Comparison of ENCODE assay signal across 9 mouse cellular contexts in the genomic region with DNA sequence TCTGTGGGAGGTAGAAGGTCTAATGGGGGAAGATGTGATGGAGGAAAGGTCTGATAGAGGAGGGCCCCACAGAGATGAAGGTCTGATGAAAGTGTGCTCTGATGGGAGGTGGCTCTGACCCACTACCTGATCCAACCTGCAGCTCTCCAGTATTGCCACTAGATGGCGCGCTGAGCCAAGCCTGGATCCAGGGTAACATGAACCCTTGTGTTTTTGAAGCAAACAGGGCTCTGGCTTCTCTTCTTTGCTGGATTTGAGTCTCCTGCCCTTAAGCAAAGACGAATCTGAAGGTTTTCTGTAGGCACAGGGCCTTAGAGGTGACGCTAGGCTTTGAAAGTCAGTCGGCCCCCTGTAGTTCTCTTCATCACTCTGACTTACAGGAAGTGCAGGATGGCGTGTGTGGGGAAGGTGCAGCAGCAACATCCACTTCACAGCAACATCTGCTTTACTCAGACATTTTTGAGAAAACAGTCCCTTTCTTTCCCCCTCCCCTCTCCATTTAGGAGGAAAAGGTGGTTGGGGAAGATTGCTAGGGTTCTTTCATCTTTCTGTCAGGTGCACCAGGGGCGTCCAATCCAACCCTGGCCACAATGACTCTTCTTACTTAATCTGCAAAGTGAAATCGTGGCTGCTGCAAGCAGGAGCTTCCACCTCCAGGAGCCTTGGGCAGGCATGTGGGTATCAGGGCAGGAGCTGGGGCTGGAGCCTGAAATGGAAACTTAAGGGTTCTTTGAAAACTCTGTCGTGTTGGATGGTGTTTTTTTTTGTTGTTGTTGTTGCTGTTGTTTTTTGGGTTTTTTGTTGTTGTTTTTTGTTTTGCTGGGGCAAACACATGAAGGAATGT. TPM values are rescaled to one million over a fixed set of nuclear protein-coding genes. Genes with fewer than 3 reads are reported as not detected.
DNase-seq lines count a peak whose midpoint lies in the region; ATAC-seq and TF ChIP-seq lines count a peak whose summit lies in the region.
"Had no signal": no experiment of that assay in that cellular context is flagged by ENCODE, and none has a peak within 500 bp of the region (broad histone marks: within the 10 kb centered on the region; RNA-seq: fewer than 3 reads in every experiment).

No protein-coding gene starts in this region.

- 33% methylated on average over 9 of the region's 9 CpGs for WGBS in midbrain, postnatal 0 days

- peak; percentile 98 for TF ChIP-seq RAD21 in MEL (IDR thresholded peaks at IDR 0.05; ENCODE audit: low read depth, low read length)

- ATAC-seq in midbrain, postnatal 0 days (ENCODE audit: low FRiP score), result no peak

- no peaks in the 10 kb centered on the region for H3K36me3 ChIP-seq in MEL (ENCODE audit: control insufficient read depth in 1 of 2, insufficient read depth in 2 of 2, low read length in 2 of 2)
- H3K36me3 ChIP-seq in midbrain, postnatal 0 days (ENCODE audit: insufficient read depth, low read length), result no peaks in the 10 kb centered on the region

- H3K4me2 ChIP-seq in midbrain, postnatal 0 days (ENCODE audit: low read depth, low read length, poor library complexity, severe bottlenecking), result no peak overlapping the region

- no peak overlapping the region for H3K27ac ChIP-seq in layer of hippocampus, adult 2 months
- H3K27ac ChIP-seq in MEL (ENCODE audit: control insufficient read depth, low read depth, low read length), result no peak overlapping the region
- H3K27ac ChIP-seq in midbrain, postnatal 0 days (ENCODE audit: low read depth, low read length), result no peak overlapping the region
- H3K27ac ChIP-seq: macrophage had no signal

- no peak for TF ChIP-seq EP300 in MEL (IDR thresholded peaks at IDR 0.05; ENCODE audit: low read depth in 1 of 2, low read length in 2 of 2)

- intact Hi-C loops in left cerebral cortex, postnatal 4 days (cut with DNase I), result loop anchor here (5.0 to 10.0 kb wide), 4 partner anchors 176 to 483 kb away; a partner anchor contains a TSS

- no peak overlapping the region for H3K4me3 ChIP-seq in layer of hippocampus, adult 2 months
- H3K4me3 ChIP-seq in MEL (ENCODE audit: control insufficient read depth in 1 of 2, insufficient read depth in 1 of 2, low read depth in 2 of 2, low read length in 2 of 2), result no peak overlapping the region
- no peak overlapping the region for H3K4me3 ChIP-seq in midbrain, postnatal 0 days (ENCODE audit: low read depth, low read length)

- TF ChIP-seq POLR2A in MEL (IDR thresholded peaks at IDR 0.05; ENCODE audit: control insufficient read depth in 1 of 2, insufficient read depth in 1 of 2, low read depth in 1 of 2, low read length in 2 of 2, poor library complexity in 1 of 2), result no peak

- H3K9ac ChIP-seq in MEL (ENCODE audit: control insufficient read depth, low read depth, low read length, poor library complexity, severe bottlenecking), result no peak overlapping the region
- H3K9ac ChIP-seq in midbrain, postnatal 0 days (replicated peaks; ENCODE audit: low read length, poor library complexity, severe bottlenecking), result no peak overlapping the region

- peak in 1 of 2 experiments; percentile 63 for DNase-seq in layer of hippocampus, adult 2 months (ENCODE audit: low spot score in 2 of 2)
- no peak for DNase-seq in layer of hippocampus, postnatal 36 days
- peak; percentile 72 for DNase-seq in MEL (ENCODE audit: low read depth, low spot score)
- peak; percentile 47 for DNase-seq in cerebellum, adult 8-10 months
- DNase-seq in gastrocnemius, postnatal 10 days, result peak; percentile 63
- DNase-seq in left cerebral cortex, postnatal 4 days, result peak; percentile 64
- DNase-seq in midbrain, postnatal 0 days (ENCODE audit: low spot score), result peak; percentile 76
- peak; percentile 43 to 73 for DNase-seq in thymus, postnatal 10 days (ENCODE audit: low spot score in 2 of 2)

- no peaks in the 10 kb centered on the region for H3K27me3 ChIP-seq in MEL (ENCODE audit: control insufficient read depth in 1 of 2, insufficient read depth in 2 of 2, low read length in 2 of 2)
- no peaks in the 10 kb centered on the region for H3K27me3 ChIP-seq in midbrain, postnatal 0 days (ENCODE audit: insufficient read depth, low read length)

- H3K79me2 ChIP-seq in MEL (ENCODE audit: control insufficient read depth, insufficient read depth, low read length, poor library complexity), result no peaks in the 10 kb centered on the region

- TF ChIP-seq CTCF in layer of hippocampus, adult 2 months (conservative IDR thresholded peaks at IDR 0.05), result peak; percentile 98
- TF ChIP-seq CTCF in MEL (IDR thresholded peaks at IDR 0.05 in 2 of 3, conservative IDR thresholded peaks at IDR 0.05 in 1 of 3; ENCODE audit: control insufficient read depth in 1 of 3, insufficient read depth in 1 of 3, low read depth in 2 of 3, low read length in 3 of 3, poor library complexity in 1 of 3, severe bottlenecking in 1 of 3), result peak; percentile 96 to 99 (median 97)
- peak; percentile 99 for TF ChIP-seq CTCF in midbrain, postnatal 0 days (IDR thresholded peaks at IDR 0.05)

- H3K9me3 ChIP-seq in MEL (replicated peaks; ENCODE audit: insufficient read depth, low read length), result no peaks in the 10 kb centered on the region
- H3K9me3 ChIP-seq in midbrain, postnatal 0 days (ENCODE audit: low read length), result 0 out of 2 replicates have a peak, but pooled peaks cover 2% of the 10 kb centered on the region

- H3K4me1 ChIP-seq in MEL (ENCODE audit: control insufficient read depth in 1 of 2, insufficient read depth in 2 of 2, low read length in 2 of 2), result peaks cover 0 to 8% of the 10 kb centered on the region in 2 experiments; a peak in 2 of 4 replicates
- H3K4me1 ChIP-seq in midbrain, postnatal 0 days (ENCODE audit: insufficient read depth, low read length), result no peaks in the 10 kb centered on the region

TF ChIP-seq in MEL, 35 proteins besides CTCF, POLR2A, EP300 and RAD21:
- TF ChIP-seq TAL1 (IDR thresholded peaks at IDR 0.05; ENCODE audit: low read length), result 0 out of 2 replicates have a peak, but pooled peaks have one; percentile 10
- TF ChIP-seq BHLHE40 (IDR thresholded peaks at IDR 0.05; ENCODE audit: borderline replicate concordance, low read depth, low read length), result no peak
- peak; percentile 95 for TF ChIP-seq SMC3 (IDR thresholded peaks at IDR 0.05; ENCODE audit: low read depth, low read length)
- peak; percentile 54; the same call in 1 of the 2 replicates for TF ChIP-seq ZNF384 (IDR thresholded peaks at IDR 0.05; ENCODE audit: low read depth, low read length)
- no peak for TF ChIP-seq MAFK (IDR thresholded peaks at IDR 0.05; ENCODE audit: borderline replicate concordance, low read depth, low read length)
- peak; percentile 95 for TF ChIP-seq ZC3H11A (IDR thresholded peaks at IDR 0.05; ENCODE audit: low read depth, low read length)

RNA-seq across cellular contexts. Expression of a gene that starts 45.7 kb away (rescaled TPM):
- 10 to 100 TPM; 75.7 to 83.3 TPM for total RNA-seq in layer of hippocampus, adult 2 months (2021)
- 10 to 100 TPM; 69.6 to 73.1 TPM for total RNA-seq in layer of hippocampus, postnatal 36 days (2021)
- total RNA-seq in MEL (2012; rRNA removed), result 10.4 and 11.6 TPM in 2 replicates
- 10 to 100 TPM in 1 of 2 experiments, not detected in 1; 18.0 TPM for polyA plus RNA-seq in MEL (2012; ENCODE audit: insufficient read depth in 1 of 2, insufficient read length in 2 of 2, low read depth in 1 of 2, low replicate concordance in 2 of 2, missing spikeins in 1 of 2)
- total RNA-seq in gastrocnemius, postnatal 10 days (2021), result 1 to 10 TPM; 4.0 to 4.8 TPM
- total RNA-seq in left cerebral cortex, postnatal 4 days (2021), result 10 to 100 TPM; 18.5 to 20.0 TPM
- 29.2 and 38.7 TPM in 2 replicates for total RNA-seq in midbrain, postnatal 0 days (2014; rRNA removed)
- 19.6 and 20.7 TPM in 2 replicates for polyA plus RNA-seq in midbrain, postnatal 0 days (2015; fragmentation: Nextera tagmentation; extraction: Ambion mirVana)

RNA-seq across cellular contexts. Expression of a gene that starts 57.3 kb away (rescaled TPM):
- under 1 TPM; 0.67 to 0.79 TPM for total RNA-seq in layer of hippocampus, adult 2 months (2021)
- under 1 TPM; 0.35 to 0.42 TPM for total RNA-seq in layer of hippocampus, postnatal 36 days (2021)
- total RNA-seq in MEL (2012; rRNA removed), result not detected in 2 replicates
- polyA plus RNA-seq in MEL (2012; ENCODE audit: insufficient read depth in 1 of 2, insufficient read length in 2 of 2, low read depth in 1 of 2, low replicate concordance in 2 of 2, missing spikeins in 1 of 2), result not detected
- under 1 TPM in 1 of 2 experiments, not detected in 1; 0.11 TPM for total RNA-seq in gastrocnemius, postnatal 10 days (2021)
- under 1 TPM in 1 of 2 experiments, not detected in 1; 0.14 TPM for total RNA-seq in left cerebral cortex, postnatal 4 days (2021)
- 0.16 and 1.2 TPM in 2 replicates for total RNA-seq in midbrain, postnatal 0 days (2014; rRNA removed)
- polyA plus RNA-seq in midbrain, postnatal 0 days (2015; fragmentation: Nextera tagmentation; extraction: Ambion mirVana), result 0.12 and 0.15 TPM in 2 replicates
- polyA plus RNA-seq: macrophage had no signal

Comparison
In these comparisons a context has a peak if more than half of its experiments do, and no peak if none do; other contexts are left out.
1. DNase-seq: peak in MEL (single experiment), cerebellum, adult 8-10 months (single experiment), gastrocnemius, postnatal 10 days (single experiment), left cerebral cortex, postnatal 4 days (single experiment), midbrain, postnatal 0 days (single experiment) and thymus, postnatal 10 days (2 of 2); none in layer of hippocampus, postnatal 36 days (0 of 2).
2. Peak in every context shown above with its lines, with median percentiles within 50 percentile points of each other: CTCF ChIP-seq.